Mouse (Mus musculus): ENCODE results near the gene Enpep.
A peak's percentile ranks its signal among the peaks of the same experiment; 100 is the strongest.

Gene Enpep

DNA sequence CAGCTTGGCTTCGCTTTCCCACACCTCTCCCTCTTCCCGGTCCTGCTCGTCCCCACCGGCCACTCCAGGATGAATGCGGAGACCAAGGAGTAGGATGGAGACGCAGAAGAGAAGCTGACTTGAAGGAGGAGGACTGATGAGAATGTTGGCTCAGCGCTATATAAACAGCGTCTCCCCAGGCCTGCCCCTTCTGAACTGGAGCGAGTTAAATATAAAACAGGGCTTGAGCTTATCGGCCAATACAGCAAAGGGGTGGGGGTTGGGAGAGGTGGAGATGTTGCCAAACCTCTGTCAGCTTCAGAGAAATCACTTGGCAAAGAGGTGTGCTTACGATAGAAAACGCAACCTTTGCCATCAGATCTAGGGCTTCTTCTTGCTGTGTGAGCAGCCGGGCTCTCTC, at the start of gene Enpep:
Gene Enpep, minus strand, starts transcription at position 135 of the 400 bp plus-strand sequence.
- DNase-seq = peak; percentile 91 to 94

DNA sequence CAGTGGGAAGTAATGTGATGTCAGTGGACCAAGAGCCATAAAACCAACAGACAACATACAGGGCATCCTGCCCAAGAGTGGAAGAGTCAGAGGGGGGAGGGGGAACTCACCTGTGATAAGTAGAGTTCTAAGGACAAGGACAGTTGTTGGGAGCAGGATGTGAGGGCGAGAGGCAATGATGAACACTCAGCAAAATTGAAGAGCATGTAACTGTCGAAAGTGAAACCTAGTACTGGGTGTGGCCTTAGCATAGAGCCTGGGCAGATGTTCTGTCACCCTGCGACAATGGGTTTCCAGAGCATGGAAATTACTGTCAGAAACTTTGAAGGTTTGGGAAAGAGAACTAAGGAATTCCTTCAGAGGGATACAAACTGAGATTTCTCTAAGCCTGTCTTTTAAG, 46.6 kb upstream of the Enpep start:
- DNase-seq = no peak

DNA sequence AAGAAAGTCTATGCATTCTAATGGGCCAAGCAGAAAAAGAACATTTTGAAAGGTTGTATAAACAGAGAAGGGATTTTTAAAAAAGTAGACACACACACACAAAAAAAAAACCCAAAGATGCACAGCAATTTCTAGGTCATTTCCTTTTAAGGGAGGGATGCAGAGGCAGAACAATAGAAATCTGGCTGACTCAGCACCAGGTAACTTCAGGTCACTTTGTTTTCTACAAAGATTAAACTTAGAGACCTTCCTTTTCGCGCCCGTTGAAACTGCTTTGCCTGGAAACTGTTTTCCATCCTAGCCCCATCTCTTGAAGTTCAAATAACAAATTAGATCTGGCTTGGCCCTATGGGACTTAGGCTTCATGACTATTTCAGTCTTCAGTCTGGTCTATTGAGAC, 42.6 kb upstream of the Enpep start:
- DNase-seq = no peak

DNA sequence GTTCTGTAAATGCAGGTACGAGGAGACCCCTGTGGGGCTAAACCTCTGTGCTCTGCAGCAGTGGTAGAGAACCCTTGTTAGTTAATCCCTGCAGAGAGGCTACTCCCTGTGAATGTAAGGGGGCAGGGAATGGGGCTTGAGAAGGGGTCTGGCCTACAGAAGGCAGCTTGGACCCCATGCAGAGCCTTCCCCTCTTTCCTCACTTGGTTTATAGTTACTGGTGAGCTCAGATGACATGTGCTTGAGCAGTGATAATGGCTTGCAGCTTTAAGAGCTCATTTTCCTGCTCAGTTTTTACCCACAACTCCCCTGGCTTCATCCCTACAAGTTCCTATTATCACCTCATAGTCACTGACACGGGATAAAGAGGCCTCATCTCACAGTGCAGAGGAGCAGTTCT, 40.6 kb upstream of the Enpep start:
- no peak for DNase-seq

DNA sequence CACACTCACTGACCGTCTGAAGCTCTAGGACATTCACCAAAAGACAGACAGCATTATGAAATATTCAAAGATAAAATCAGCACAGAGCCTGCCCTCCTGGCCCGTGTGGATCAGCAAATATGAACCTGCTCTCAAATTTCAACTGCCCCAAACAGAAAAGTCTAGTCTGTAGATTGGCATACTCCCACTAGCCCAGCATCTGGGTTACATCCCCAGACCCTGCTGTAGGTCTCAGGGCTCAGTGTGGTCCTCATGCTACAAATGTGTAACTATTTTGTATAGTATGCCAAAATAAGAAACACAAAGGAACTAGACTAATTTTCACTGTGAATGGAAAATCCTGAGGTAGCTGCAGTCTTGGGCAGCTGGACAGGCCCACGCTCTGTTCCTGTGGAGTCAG, 37.0 kb upstream of the Enpep start:
- DNase-seq = no peak

DNA sequence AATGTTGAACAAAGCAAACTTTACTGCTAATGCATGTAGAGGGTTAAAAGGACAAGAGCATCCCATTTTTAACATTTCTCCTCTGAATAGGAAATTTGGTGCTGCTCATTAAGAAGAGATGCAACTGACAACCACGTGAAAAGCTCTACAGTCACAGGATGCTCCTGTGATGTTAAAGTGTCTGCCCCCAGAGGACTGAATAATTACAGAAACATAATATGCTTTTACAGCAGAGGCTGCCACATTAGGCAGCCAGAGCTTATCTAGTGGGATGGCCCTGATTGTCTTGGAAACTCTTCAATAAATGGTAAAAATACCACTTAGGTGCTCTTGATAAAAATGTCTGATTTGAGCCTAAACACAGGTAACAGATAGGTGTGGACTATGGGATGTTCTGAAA, 33.4 kb upstream of the Enpep start:
- DNase-seq = no peak

DNA sequence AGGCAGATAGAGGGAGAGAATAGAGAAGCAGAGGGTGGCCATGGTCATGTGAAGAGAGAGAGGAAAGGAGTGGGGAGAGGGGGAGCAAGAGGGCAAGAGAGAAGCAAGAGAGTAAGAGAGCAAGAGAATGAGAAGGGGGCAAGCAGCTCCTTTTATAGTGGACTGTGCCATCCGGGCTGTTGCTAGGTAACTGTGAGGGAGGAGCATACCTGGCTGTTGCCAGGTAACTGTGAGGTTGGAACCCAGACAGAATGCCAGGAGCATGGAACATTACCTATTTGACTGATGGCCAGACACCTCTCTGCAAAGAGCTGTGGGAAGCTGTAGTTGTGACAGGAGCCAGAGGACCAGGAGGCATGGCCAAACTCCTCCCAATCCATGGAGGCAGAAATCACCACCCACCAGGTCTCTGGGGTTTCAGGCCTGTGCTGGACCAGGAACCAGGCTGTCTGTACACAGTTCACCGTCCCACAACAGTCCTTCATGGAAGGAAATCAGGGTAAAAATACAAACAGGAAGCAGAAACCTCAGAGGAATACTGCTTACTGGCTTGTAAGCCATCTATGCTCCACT, 32.4 kb upstream of the Enpep start:
- DNase-seq = peak in 1 of 2 experiments; percentile 10

GRCm38 (mm10) chr3:129363426-129363825, 30.9 kb upstream of the Enpep start:
- DNase-seq = no peak

- DNase-seq = no peak
These were observed 25.6 kb upstream of the Enpep start for GRCm38 (mm10) chr3:129358115-129358514.

DNA sequence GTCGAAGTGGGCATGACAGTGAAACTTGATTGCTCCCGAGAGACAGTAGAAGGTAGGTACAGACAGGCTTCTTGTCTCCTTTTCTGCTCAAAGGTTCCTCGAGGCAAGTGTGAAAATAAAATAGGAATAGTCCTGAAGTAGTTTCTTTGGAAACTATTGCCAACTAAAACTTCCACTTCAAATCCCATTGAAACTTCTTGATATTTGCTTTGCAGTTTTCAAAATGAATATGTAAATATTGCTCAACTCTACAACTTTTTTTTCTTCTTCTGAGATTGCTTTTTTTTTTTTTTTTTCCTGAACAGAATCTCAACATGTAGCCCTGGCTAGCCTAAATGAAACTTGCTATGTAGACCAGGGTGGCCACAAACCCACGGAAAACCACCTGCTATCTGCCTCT, 21.4 kb upstream of the Enpep start:
- no peak for DNase-seq

GRCm38 (mm10) chr3:129351320-129351877, 18.9 kb upstream of the Enpep start:
- no peak for DNase-seq

GRCm38 (mm10) chr3:129347277-129347676, 14.8 kb upstream of the Enpep start:
- no peak for DNase-seq

- no peak for DNase-seq
These were observed 10.2 kb upstream of the Enpep start for GRCm38 (mm10) chr3:129342767-129343166.

DNA sequence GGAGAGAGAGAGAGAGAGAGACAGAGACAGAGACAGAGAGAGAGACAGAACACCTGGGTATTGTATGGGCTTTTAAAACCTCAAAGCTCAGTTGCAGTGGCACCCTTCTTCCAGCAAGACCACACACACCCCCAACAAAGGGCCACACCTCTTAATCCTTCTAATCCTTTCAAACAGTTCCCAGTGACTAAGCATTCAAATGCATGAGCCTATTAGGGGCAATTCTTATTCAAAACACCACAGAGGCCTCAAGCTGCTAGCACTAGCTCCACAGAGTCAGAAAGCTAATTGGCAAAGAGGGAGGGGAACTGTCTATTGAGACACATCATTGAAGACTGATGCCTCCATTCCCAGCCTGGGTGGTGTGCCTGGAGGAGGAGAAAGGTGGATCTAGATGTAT, 8.5 kb upstream of the Enpep start:
- no peak for DNase-seq

DNA sequence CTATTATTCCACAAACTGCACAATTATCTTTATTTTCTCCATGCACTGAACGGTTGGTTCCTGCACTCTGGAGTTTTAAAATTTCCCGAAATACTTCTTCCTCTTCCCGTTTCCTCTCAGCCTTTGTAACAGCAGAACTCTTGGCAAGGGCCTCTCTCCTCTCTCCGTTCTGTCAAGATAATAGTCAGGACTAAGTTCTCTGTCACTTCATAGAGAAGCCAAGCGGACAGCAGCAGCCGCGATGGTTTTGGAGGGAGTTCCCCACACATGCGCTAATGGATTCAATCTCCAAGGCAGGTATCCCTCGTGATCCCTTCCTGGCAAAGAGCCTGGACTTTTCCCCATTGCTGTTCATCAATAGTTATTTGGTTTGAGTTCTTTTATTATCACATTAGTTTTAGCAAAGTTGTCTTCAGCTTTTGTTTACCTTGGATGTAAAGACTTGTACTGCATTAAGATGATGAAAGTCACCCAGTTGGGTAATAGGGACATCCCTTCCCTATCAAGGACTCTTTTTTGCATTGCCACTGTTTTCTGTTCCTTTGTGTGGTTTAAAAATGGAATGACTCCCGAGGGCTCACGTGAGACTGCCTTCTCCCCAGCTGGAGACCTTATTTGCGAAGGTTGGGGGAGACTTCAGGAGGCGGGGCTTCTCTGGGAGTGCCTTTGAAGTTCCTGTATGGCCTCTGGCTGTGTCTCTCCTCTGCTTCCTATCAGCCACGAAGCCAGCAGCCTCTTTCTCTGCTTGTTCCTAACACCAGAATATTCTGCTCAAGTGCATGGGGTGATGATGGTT, 6.0 kb upstream of the Enpep start:
- peak; percentile 7 to 23 for DNase-seq

- DNase-seq = peak in 1 of 2 experiments; percentile 7
These were observed 378 bp downstream of the Enpep start for GRCm38 (mm10) chr3:129332142-129332541.

- no peak for DNase-seq
These were observed 1.1 kb downstream of the Enpep start for GRCm38 (mm10) chr3:129331427-129331826.

- peak; percentile 27 to 41 for DNase-seq
These were observed 4.5 kb downstream of the Enpep start for GRCm38 (mm10) chr3:129328056-129328455.

GRCm38 (mm10) chr3:129321585-129321984, 10.9 kb downstream of the Enpep start:
- DNase-seq = no peak

DNA sequence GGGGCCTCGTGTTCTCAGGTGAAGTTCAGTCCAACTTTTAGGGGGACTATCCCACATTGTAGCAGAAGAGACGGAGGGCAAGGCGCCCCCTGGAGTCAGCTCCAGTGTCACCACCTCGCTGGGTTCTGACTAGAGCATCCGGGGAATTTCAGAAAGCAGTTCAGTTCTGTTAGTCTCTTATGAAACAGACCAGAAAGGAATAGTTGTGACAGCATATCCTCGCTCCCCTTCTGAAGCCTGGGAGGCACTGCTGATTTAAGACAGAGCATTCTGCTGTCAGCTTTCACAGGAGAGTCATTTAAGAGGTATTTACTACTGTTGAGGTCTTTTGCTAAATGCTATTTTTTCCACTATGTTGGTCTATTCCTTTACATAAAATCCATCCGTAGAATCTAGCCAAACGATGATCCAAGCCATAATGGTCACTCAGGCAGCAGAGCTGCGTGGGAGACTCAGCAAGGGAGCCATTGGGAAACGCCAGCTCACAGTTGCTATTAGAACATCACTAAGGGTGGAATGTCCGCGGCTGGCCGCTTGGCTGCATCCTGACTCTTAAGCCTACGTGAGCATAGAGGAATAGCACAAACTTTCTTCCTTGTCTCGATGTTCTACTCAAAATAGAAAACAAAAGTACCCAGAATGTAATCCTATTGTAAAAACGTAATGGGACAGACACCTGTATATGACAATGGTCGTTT, 15.3 kb downstream of the Enpep start:
- DNase-seq = no peak

GRCm38 (mm10) chr3:129313671-129314415, 18.7 kb downstream of the Enpep start:
- DNase-seq = no peak

- DNase-seq = no peak
These were observed 19.3 kb downstream of the Enpep start for GRCm38 (mm10) chr3:129313221-129313620.

GRCm38 (mm10) chr3:129312511-129312910, 20.0 kb downstream of the Enpep start:
- DNase-seq = no peak
